Mouse (Mus musculus): Measurements from ENCODE around the gene Nomo1.

Nomo1 gene

DNA sequence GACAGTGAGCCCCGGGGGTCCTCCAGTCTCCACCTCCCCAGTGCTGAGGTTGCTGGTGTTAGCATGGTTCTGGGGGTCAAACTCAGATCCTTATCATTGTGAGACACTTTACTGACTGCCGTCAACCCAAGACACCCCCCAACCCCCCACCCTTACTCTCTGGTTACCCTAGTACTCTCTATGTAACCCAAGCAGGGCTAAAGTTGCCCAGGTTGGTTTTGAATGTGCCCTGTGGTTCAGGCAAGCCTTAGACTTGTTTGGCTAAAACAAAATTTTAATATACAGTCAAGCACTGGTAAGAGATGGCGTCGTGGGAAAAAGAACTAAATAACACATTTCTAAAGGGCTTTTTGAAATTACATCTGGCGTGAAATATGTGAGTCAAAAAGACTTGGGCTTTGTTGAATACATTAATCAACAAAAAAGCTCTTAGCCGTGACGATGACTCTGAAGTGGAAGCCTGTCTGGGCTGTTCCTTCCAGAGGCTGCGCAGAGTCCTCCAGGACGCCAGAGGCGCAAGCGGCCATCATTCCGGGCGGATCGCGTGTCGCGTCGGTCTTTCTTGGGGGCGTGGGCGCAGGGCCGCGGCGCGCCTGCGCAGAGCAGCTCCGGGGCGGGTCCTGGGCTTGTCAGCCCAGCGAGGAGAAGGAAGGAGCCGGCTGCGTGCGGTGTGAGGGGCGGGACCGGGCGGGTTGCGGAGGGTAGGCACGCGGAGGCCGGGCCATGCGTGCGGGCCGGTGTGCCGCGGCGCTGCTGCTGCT, at the start of gene Nomo1:
Nomo1 (plus strand) TSS at position 590 of the 761 bp plus-strand sequence.
- peak; percentile 98 for DNase-seq (ENCODE audit: low spot score)

DNA sequence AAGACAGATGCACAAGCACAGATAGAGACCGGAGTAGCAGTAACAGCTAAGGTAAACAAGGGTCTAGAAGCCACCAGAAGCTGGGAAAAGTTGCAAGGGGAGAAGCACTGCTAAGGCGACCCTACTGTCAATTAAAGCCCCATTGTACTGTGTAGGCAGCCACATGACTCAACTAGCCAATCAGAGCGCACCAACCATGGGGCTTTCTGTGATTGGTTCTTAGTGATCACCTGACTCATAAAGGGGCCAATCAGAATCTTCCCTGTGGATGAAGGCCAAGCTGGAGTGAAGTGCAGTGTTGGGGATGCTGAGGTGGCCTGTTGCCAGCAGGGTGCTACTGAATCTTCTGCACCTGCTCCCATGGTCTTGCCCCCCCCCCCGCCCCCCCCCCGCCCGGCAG, 46.6 kb upstream of the Nomo1 start:
- peak; percentile 21 for DNase-seq (ENCODE audit: low spot score)

DNA sequence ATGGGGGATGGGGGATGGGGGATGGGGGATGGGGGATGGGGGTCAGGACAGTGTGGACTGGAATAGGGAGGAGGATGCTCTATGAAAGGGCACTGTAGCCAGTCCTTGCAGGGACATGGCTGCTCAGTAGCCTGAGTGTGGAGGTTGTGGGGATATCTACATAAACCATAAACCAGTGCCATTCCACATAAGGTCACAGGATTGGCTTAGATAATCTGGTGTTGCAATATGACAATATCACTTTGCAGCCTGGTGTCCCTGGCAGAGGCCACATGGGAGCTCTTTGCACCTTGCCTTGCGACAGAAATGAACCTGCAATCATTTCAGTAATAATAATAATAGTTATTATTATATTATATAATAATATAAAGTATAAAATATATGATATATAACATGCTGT, 45.2 kb upstream of the Nomo1 start:
- DNase-seq (ENCODE audit: low spot score): no peak

DNA sequence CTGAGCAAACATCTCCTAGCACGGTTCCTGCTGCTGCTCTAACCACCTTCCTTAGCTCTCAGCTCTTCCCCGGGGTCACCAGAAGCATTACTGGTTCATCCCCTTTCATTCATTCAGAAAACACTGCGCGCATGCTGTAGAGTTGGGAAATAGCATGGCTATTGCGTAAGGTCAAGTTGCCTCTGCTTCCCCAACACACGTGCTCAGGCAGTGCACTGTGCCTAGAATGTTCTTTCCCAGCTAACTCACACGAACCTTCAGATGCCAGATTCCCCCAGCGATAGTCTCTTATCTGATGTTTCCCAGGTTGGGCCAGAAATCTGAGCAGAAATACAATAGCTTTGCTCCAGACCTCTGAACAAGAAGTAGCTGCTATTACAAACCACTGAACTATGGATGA, 41.0 kb upstream of the Nomo1 start:
- DNase-seq (ENCODE audit: low spot score): no peak

DNA sequence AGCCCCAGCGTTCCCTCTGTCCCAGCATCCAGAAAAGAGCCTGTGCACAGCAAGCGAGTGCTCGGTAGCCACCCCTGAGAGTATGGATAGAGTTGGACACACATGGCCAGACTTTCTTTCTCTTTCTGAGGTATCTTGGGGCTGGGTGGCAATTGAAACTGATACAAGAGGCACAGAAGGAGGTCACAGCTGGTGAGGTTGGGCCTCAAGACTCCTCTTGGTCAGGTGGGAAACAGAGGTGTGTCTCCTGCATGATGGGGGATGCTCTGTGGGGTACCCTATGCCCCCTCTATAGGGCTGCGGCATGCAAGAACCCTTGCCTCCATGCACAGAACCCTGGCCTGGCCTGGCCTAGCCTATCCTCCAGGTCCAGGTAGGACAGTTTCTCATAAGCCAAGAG, 32.9 kb upstream of the Nomo1 start:
- no peak for DNase-seq (ENCODE audit: low spot score)

DNA sequence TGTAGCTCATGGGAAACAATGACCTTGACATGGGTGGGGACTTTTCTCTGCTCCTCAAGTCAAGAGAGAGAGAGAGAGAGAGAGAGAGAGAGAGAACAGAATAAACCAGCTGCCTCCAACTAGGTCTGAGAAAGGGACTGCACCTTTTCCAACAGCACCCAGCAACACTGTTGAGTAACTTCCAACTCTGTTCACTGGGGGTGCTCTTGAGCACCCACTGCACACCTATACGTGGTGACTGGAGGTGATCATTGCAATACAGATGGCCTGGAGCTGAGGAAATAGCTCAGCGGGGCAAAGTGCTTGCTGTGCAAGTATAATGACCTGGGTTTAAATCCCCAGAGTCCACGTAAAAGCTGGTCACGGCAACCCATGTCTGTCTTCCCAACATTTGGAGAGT, 30.8 kb upstream of the Nomo1 start:
- no peak for DNase-seq (ENCODE audit: low spot score)

DNA sequence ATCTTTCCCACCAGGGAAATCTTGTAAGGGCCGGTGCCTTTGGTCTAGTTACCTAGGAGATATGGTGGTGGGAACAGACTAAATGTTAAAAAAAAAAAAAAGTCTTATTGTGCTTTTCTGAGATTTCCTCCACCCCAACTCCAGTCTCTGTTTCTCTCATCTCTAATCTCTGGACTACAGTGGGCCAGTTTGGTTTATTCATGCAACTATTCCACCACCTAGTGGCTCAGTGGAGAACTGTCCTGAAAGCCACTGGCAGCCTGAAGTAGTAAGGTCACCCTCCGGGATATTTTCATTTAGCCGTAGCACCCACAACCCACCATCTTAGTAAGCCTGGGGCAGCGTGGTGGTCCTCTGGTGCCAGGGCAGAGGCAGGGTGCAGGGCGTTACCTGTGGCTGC, 23.9 kb upstream of the Nomo1 start:
- peak; percentile 89 for DNase-seq (ENCODE audit: low spot score)

DNA sequence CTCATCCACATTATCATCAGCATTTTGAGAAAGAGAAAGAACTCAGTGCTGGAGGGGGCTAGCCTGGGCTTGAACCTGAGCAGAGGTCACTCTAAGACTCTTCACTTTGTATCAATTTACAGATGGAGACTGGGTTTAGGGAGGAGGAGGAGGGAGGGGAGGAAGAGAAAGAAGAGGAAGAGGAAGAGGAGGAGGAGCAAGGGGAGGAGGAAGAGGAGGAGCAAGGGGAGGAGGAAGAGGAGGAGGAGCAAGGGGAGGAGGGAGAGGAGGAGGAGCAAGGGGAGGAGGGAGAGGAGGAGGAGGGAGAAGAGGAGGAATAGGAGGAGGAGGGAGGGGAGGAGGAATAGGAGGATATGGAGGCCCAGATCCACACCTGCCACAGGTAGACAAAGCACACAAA, 21.4 kb upstream of the Nomo1 start:
- DNase-seq (ENCODE audit: low spot score): no peak

DNA sequence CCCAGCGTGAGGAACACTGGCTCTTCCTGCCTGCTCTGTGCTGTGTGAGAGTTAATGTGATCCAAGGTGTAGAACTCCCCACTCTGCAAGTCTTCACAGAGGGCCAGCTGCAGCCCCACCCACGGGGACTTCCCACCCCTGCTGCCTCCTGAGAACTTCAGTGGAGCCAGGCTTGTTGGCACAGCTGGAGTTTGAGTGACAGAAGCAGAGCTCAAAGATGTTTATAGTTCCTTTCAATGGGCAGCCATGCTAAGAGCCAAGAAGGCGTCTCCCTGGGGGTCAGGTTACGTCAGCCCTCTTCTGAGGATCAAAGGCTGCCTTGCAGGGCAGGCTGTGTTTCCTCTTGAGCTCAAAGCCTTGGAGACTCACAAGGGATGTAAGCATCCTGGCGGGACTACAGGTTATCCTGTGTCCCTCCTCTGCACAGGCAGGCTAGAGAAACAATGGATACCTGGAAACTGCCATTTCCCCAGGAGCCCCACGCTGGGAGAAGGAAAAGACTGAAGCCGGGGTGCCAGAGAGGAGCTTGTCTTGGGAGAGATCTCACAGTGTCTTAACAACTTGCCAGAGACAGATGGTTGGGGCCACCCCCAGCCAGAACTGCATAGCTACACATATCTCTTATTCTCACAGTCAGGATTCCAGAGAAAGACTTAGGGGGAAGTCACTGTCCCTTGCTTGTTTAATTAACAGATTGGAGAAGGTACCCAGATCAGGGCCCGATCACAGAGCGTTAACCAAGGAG, 20.1 kb upstream of the Nomo1 start:
- peak; percentile 22 for DNase-seq (ENCODE audit: low spot score)

DNA sequence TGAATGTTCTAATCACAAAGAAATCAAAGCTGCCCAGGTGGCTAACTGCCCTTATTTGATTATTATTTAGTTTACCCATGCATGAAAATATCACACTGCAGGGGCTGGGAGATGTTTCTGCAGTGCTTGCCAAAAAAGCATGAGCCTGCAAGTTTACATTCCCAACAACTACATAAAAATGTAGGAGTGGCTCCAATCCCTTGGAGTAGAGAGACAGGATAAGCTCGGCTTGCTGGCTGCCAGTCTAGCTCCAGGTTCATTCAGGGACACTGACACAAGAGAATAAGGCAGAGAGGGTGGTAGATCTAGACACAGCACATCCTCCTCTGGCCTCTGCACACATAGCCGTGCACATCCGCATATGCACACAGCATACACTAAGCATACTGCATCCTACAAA, 13.9 kb upstream of the Nomo1 start:
- no peak for DNase-seq (ENCODE audit: low spot score)

DNA sequence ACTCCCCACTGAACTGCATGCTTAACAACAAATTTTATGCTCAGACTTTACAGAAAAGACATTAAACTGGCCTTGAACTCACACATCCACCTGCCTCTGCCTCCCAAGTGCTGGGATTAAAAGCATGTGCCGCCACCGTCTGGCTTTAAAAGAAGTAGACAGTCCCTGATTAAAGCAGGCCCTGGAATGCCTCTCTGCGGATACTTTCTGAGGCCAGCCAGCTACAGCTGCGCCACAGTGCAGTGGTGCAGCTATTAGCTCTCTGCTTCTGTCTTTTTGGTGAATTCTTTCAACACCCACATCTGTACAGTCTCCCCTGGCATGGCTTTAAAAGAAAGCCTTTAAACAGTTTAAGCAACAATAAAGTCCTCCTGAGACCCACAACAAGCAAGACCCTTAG, 11.5 kb upstream of the Nomo1 start:
- DNase-seq (ENCODE audit: low spot score): no peak

DNA sequence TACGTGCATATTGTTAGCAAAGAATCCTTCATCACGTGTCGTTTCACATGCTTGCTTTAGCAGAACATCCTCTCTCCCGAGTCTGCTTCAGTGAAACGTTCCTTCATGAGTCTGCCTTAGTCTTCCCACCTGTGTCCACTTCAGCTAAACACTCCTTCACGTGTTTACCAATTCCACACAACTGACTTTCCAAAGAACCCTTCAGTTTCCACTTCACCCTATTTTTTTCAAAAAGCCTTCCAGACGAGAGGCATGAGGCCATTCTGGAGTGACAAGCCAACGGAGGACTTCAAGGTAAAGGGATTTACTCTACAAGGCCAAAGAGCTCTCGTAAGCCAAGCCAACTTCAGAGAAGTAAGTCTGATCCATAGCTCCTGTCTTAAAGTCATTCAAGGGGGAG, 8.1 kb upstream of the Nomo1 start:
- no peak for DNase-seq (ENCODE audit: low spot score)

DNA sequence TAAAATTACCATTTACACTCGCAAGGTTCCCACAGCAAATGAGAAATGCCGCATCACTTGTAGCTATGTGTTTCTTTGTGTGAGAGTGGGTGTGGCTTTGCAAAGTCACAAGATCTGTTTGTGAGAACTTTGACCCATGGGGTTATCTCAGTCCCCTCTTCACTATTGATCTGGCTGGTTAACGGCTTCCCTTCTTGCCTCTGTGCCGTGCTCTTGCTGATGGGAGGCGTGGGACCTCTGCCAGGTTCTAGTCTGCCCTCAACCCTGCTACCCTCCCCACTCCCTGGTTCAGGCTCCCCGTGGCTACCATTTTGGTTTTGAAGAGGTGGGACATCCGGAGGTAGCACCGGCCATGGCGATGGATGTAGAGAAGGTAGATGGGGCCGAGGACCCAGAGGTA, 4.8 kb upstream of the Nomo1 start:
- DNase-seq (ENCODE audit: low spot score): no peak

DNA sequence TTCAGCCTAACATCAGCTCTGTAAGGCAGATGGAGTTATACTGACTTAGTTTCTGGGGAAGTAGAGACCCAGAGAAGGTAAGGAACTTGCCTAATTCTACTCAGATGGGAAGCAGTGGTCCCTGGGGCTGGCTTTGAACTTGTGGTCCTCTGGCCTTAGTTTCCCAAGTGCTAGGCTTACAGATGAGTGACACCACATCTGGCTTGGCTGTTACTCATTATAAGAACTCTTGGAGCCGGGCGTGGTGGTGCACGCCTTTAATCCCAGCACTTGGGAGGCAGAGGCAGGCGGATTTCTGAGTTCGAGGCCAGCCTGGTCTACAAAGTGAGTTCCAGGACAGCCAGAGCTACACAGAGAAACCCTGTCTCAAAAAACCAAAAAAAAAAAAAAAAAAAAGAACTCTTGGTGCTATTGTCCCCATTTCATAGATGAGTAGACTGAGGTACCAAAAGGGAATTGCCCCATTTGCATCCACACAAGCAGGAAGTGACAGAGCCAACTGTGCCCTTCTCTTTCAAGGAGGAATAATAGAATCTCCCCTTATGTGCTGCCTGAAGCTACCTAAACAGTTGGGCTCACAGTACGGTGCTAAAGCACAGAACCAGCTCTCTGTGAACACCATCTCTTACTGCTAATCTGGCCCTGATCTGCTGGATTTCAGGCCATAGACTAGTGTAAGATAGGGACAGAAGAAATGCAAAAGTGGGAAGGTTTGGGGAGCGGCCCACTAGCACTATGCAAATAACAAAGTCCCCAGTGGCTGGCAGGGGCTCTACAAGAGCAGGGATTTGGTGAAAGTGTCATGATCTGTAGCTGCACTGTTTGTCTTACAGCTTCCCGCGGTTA, 4.0 kb upstream of the Nomo1 start:
- no peak for DNase-seq (ENCODE audit: low spot score)

DNA sequence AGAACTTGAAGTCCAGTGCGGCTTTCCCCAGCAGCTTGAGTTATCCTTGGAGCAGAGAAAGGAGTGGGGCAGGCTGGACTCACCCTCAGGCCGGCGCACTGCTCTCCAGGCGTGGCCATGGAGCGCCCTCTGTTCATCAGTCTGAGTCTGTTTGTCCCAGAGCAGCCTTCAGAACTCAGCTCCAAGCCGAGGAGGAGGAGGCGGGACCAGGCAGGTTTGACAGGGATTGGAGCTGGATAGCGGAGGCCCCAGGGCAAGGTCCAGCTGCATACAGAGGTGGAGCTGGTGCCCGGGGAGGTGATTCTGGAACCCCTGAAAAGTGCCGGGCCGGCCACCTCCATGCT, 3.4 kb upstream of the Nomo1 start, which contains the start of gene Abcc6:
Abcc6 (minus strand) TSS at position 158 of the 344 bp plus-strand sequence.
- DNase-seq (ENCODE audit: low spot score): no peak

DNA sequence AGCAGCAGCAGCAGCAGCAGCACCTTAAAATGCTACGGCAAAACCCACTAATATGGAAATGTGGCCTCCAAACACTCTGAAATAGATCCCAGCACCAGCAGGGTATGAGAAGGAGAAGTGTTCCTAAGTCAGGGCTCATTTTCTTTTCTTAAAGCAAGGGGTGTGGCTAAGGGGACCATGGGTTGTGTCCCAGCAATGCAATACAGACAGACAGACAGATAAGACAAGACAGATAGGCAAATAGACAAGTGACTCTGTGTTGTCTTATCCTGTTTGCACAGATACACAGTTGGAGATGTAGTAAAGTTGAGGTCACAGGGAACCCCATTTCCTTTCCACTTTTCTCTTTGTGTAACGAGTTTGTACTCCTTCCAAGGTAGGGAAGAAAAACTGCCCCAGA, 2.4 kb upstream of the Nomo1 start:
- DNase-seq (ENCODE audit: low spot score): no peak

DNA sequence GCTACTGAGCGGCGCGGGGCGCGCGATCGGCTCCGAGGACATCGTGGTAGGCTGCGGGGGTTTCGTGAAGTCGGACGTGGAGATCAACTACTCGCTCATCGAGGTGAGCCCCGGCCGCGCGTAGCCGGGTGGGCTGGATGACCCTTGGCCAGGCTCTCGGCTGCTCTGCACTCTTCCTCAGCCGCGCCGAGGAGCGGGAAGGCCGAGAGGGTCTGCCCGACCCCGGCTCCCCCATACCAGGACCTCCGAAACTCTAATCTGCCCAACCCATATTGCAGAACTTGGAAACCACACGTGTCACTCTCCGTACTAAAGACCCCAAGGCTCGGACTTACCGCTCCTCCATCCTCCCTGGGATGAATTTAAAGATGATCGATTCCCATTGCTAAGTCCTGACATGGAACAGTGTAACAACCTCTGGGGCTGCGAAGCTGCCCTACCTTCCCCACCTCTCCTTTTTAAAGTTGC, 406 bp downstream of the Nomo1 start:
- no peak for DNase-seq (ENCODE audit: low spot score)

DNA sequence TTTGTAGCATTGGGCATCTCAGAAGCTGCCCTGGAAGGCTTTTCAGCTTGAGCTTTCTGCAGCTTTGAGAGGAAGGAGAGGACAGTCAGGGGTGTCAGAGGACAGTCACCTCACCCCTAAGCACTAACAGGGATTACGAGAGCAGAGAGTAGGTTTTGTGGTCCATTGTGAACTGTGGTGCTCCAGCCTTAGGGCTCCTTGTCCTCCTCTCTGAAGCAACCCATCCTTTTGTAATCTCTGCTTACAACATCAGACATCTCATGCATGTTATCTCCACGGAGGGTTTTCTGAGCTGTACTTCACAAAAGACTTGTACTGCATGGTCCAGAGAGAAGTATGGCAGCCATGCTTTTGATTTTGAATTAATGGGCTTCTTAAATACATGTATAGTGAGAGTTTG, 1.5 kb downstream of the Nomo1 start:
- DNase-seq (ENCODE audit: low spot score): no peak

DNA sequence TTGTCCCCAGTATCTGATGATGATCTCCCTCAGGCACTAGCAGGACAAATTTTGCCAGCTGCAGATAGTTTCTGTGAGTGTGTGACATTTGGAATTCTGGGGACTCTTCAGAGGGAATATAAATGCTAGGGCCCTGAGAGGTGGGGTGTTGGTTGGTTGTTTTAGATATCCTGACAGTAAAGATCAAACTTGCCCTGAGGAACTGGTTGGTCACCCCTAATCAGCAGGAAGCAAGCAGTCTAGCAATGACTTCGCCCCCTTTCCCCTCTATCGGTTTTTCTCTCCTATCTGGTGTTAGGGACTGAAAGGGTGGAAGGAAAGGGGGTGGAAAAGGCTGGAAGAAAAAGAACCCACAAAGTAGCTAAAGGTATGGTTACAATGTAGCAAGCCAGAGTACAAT, 2.0 kb downstream of the Nomo1 start:
- DNase-seq (ENCODE audit: low spot score): no peak

DNA sequence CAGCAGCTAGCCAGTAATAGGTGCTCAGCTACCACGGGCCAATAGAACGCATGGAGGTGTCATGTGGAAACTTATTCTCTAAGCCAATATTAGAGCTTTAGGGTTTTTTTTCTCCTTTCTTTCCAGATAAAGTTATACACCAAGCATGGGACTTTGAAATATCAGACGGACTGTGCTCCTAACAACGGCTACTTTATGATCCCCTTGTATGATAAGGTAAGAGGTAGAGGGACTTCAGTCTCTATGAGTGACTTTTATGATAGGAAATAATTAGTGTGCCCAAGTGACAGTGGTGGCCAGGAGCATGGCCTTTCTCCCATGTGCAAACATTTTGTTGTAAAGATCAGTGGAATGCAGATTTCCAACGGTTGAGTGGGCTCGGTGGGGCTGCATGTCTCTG, 3.9 kb downstream of the Nomo1 start:
- no peak for DNase-seq (ENCODE audit: low spot score)

DNA sequence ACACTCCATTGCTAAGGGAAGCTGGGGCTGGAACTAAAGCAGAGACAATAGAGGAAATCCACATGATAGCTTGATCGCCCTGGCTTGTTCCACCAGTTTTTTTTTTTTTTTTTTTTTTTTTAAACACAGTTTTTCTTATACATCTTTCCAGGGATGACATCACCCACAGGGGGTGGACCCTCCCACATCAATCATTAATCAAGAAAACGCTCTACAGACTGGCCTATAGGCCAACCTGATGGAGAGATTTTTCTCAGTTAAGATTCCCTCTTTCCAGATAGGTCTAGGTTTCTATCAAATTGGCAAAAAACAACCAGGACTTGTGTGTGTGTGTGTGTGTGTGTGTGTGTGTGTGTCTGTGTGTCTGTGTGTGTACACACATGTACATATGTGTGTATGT, 6.4 kb downstream of the Nomo1 start:
- DNase-seq (ENCODE audit: low spot score): no peak

DNA sequence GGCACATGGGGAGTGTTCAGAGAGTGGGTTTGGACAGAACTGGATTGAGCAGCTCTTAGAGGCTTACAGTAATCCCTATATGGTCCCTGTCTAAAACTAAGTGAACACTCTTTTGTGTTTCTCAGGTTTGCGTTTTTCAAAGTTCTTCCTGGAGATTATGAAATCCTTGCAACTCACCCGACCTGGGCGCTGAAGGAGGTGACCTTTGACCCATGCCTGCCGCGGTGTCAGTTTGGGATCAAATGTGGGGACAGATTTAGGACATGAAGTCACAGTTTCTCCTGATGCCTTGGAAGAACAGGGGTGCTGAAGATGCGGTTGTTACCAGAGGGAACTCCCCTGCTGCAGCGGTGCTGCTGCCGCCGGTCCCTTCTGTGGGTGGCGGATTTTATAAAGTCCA, 10.6 kb downstream of the Nomo1 start:
- no peak for DNase-seq (ENCODE audit: low spot score)

DNA sequence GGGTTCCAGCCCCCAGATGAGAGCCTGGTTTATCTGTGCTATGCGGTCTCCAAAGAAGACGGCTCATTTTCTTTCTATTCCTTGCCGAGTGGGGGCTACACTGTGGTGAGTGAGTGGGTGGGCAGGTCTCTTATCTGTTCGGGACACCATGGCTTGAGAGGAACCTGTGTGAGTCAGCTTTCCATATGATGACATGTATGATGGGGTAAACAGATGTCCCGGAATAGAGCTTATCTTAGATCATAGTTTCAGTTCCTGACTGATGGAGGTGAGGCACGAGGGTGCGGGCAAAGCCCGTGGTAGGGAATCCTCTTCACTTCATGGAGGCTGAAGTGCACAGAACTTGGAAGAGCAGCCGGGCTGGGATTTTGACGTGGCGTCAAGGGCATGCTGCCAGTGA, 12.4 kb downstream of the Nomo1 start:
- DNase-seq (ENCODE audit: low spot score): no peak

Measured in retina, embryonic 14.5 days (tissue).